Mouse (Mus musculus): ENCODE measurements around the gene Evpl. TPM values are rescaled to one million over a fixed set of nuclear protein-coding genes. Genes with fewer than 3 reads are reported as not detected.
A peak's percentile ranks its signal among the peaks of the same experiment; 100 is the strongest.

Gene Evpl
- polyA plus RNA-seq, 1 experiment from 2014 or later = 0.35 TPM

- WGBS = 23% methylated on average over 4 of the region's 4 CpGs
- no peak for ATAC-seq (ENCODE audit: low FRiP score)
- no peaks in the 10 kb centered on the region for H3K36me3 ChIP-seq
- H3K27ac ChIP-seq = no peak overlapping the region
- no peak overlapping the region for H3K4me2 ChIP-seq
- no peak overlapping the region for H3K4me3 ChIP-seq
- H3K27me3 ChIP-seq = peaks cover 48% of the 10 kb centered on the region
- H3K9ac ChIP-seq = no peak overlapping the region
- no peaks in the 10 kb centered on the region for H3K9me3 ChIP-seq
- H3K4me1 ChIP-seq (replicated peaks) = peaks cover 25% of the 10 kb centered on the region
Measured at GRCm38 (mm10) chr11:116219885-116220284, 18.0 kb downstream of the Evpl start.

GRCm38 (mm10) chr11:116218737-116219400 is 19.0 kb downstream of the Evpl start:
- peak; percentile 68 for ATAC-seq (ENCODE audit: low FRiP score)

GRCm38 (mm10) chr11:116218263-116218662 is 19.6 kb downstream of the Evpl start:
- 82% methylated on average over 2 of the region's 2 CpGs for WGBS
- Histone ChIP-seq H3K4me1 (replicated peaks) (peaks cover 25% of the 10 kb centered on the region), H3K27me3 (peaks cover 32% of the 10 kb centered on the region), H3K36me3 (no peaks in the 10 kb centered on the region), H3K9me3 (no peaks in the 10 kb centered on the region), H3K9ac (no peak overlapping the region), H3K27ac (peak overlapping the region; percentile 86), H3K4me3 (no peak overlapping the region), H3K4me2 (no peak overlapping the region)
- ATAC-seq (ENCODE audit: low FRiP score) = no peak

More at GRCm38 (mm10) chr11:116218737-116219400, 19.0 kb downstream of the Evpl start:
- Histone ChIP-seq H3K4me1 (replicated peaks) (peaks cover 25% of the 10 kb centered on the region), H3K4me3 (no peak overlapping the region), H3K36me3 (no peaks in the 10 kb centered on the region), H3K27me3 (peaks cover 38% of the 10 kb centered on the region), H3K9me3 (no peaks in the 10 kb centered on the region), H3K27ac (peak overlapping the region; percentile 86), H3K4me2 (no peak overlapping the region), H3K9ac (0 out of 2 replicates have a peak overlapping the region, but pooled peaks have one; percentile 36)
- 49% methylated on average over 7 of the region's 7 CpGs for WGBS

GRCm38 (mm10) chr11:116216549-116216948 is 21.3 kb downstream of the Evpl start:
- Histone ChIP-seq H3K9me3 (no peaks in the 10 kb centered on the region), H3K4me2 (no peak overlapping the region), H3K4me3 (no peak overlapping the region), H3K27me3 (peaks cover 15% of the 10 kb centered on the region), H3K36me3 (peaks cover 3% of the 10 kb centered on the region; the same call in 1 of the 2 replicates), H3K27ac (no peak overlapping the region), H3K4me1 (replicated peaks) (peaks cover 14% of the 10 kb centered on the region), H3K9ac (no peak overlapping the region)
- WGBS = 80% methylated on average over 11 of the region's 11 CpGs
- ATAC-seq (ENCODE audit: low FRiP score) = no peak

- Histone ChIP-seq H3K4me2 (no peak overlapping the region), H3K4me3 (no peak overlapping the region), H3K27me3 (peaks cover 9% of the 10 kb centered on the region), H3K9ac (no peak overlapping the region), H3K9me3 (no peaks in the 10 kb centered on the region), H3K36me3 (peaks cover 3% of the 10 kb centered on the region; the same call in 1 of the 2 replicates), H3K4me1 (replicated peaks) (peaks cover 14% of the 10 kb centered on the region), H3K27ac (no peak overlapping the region)
- no peak for ATAC-seq (ENCODE audit: low FRiP score)
- WGBS = 89% methylated on average over 6 of the region's 6 CpGs
Measured at GRCm38 (mm10) chr11:116215991-116216390, 21.9 kb downstream of the Evpl start.

- H3K4me2 ChIP-seq = no peak overlapping the region
Measured at GRCm38 (mm10) chr11:116215181-116215580, 22.7 kb downstream of the Evpl start.

GRCm38 (mm10) chr11:116213877-116214510 is 23.9 kb downstream of the Evpl start:
- Histone ChIP-seq H3K9ac (no peak overlapping the region), H3K27ac (no peak overlapping the region), H3K4me1 (replicated peaks) (peaks cover 7% of the 10 kb centered on the region; the same call in 1 of the 2 replicates), H3K4me2 (no peak overlapping the region), H3K27me3 (no peaks in the 10 kb centered on the region), H3K9me3 (no peaks in the 10 kb centered on the region), H3K4me3 (no peak overlapping the region), H3K36me3 (peaks cover 8% of the 10 kb centered on the region)
- 93% methylated on average over 13 of the region's 13 CpGs for WGBS
- no peak for ATAC-seq (ENCODE audit: low FRiP score)

More at GRCm38 (mm10) chr11:116215181-116215580, 22.7 kb downstream of the Evpl start:
- WGBS = 83% methylated on average over 7 of the region's 7 CpGs
- Histone ChIP-seq H3K9me3 (no peaks in the 10 kb centered on the region), H3K36me3 (peaks cover 3% of the 10 kb centered on the region; the same call in 1 of the 2 replicates), H3K9ac (no peak overlapping the region), H3K4me1 (replicated peaks) (peaks cover 14% of the 10 kb centered on the region), H3K27me3 (peaks cover 1% of the 10 kb centered on the region), H3K27ac (no peak overlapping the region), H3K4me3 (no peak overlapping the region)
- ATAC-seq (ENCODE audit: low FRiP score) = no peak

- H3K27ac ChIP-seq = no peak overlapping the region
- H3K9me3 ChIP-seq = no peaks in the 10 kb centered on the region
- ATAC-seq (ENCODE audit: low FRiP score) = no peak
- no peaks in the 10 kb centered on the region for H3K4me1 ChIP-seq (replicated peaks)
- H3K4me2 ChIP-seq = no peak overlapping the region
- H3K9ac ChIP-seq = no peak overlapping the region
- no peaks in the 10 kb centered on the region for H3K27me3 ChIP-seq
- peaks cover 10% of the 10 kb centered on the region for H3K36me3 ChIP-seq
- H3K4me3 ChIP-seq = no peak overlapping the region
- 97% methylated on average over 6 of the region's 6 CpGs for WGBS
Measured at GRCm38 (mm10) chr11:116212847-116213246, 25.0 kb downstream of the Evpl start.

- WGBS = 77% methylated on average over 5 of the region's 5 CpGs
- Histone ChIP-seq H3K4me1 (replicated peaks) (no peaks in the 10 kb centered on the region), H3K27ac (no peak overlapping the region), H3K9ac (no peak overlapping the region), H3K9me3 (no peaks in the 10 kb centered on the region), H3K36me3 (peaks cover 29% of the 10 kb centered on the region), H3K4me3 (no peak overlapping the region), H3K27me3 (no peaks in the 10 kb centered on the region), H3K4me2 (no peak overlapping the region)
- ATAC-seq (ENCODE audit: low FRiP score) = no peak
Measured at GRCm38 (mm10) chr11:116210696-116211095, 27.2 kb downstream of the Evpl start.

- Histone ChIP-seq H3K27ac (no peak overlapping the region), H3K4me1 (replicated peaks) (no peaks in the 10 kb centered on the region), H3K4me3 (no peak overlapping the region), H3K27me3 (no peaks in the 10 kb centered on the region), H3K9me3 (no peaks in the 10 kb centered on the region), H3K36me3 (peaks cover 39% of the 10 kb centered on the region), H3K9ac (no peak overlapping the region), H3K4me2 (no peak overlapping the region)
- 83% methylated on average over 8 of the region's 8 CpGs for WGBS
- ATAC-seq (ENCODE audit: low FRiP score) = no peak
Measured at GRCm38 (mm10) chr11:116209257-116209656, 28.6 kb downstream of the Evpl start.

GRCm38 (mm10) chr11:116208660-116209059 is 29.2 kb downstream of the Evpl start:
- Histone ChIP-seq H3K9ac (no peak overlapping the region), H3K9me3 (no peaks in the 10 kb centered on the region), H3K36me3 (peaks cover 39% of the 10 kb centered on the region), H3K27me3 (no peaks in the 10 kb centered on the region), H3K4me2 (no peak overlapping the region), H3K4me1 (replicated peaks) (no peaks in the 10 kb centered on the region), H3K4me3 (no peak overlapping the region), H3K27ac (no peak overlapping the region)
- WGBS = 94% methylated on average over 3 of the region's 3 CpGs
- no peak for ATAC-seq (ENCODE audit: low FRiP score)

GRCm38 (mm10) chr11:116206678-116207077 is 31.2 kb downstream of the Evpl start:
- ATAC-seq (ENCODE audit: low FRiP score) = no peak
- Histone ChIP-seq H3K36me3 (peaks cover 36% of the 10 kb centered on the region), H3K4me2 (no peak overlapping the region), H3K4me3 (no peak overlapping the region), H3K27ac (no peak overlapping the region), H3K4me1 (replicated peaks) (no peaks in the 10 kb centered on the region), H3K27me3 (no peaks in the 10 kb centered on the region), H3K9me3 (no peaks in the 10 kb centered on the region), H3K9ac (no peak overlapping the region)
- 81% methylated on average over 4 of the region's 4 CpGs for WGBS

- H3K4me2 ChIP-seq = no peak overlapping the region
- H3K4me3 ChIP-seq = no peak overlapping the region
- no peak overlapping the region for H3K9ac ChIP-seq
- peaks cover 30% of the 10 kb centered on the region for H3K36me3 ChIP-seq
- no peak overlapping the region for H3K27ac ChIP-seq
- ATAC-seq (ENCODE audit: low FRiP score) = no peak
- no peaks in the 10 kb centered on the region for H3K9me3 ChIP-seq
- H3K27me3 ChIP-seq = no peaks in the 10 kb centered on the region
- peaks cover 6% of the 10 kb centered on the region for H3K4me1 ChIP-seq (replicated peaks)
- 92% methylated on average over 3 of the region's 3 CpGs for WGBS
Measured at GRCm38 (mm10) chr11:116203150-116203549, 34.7 kb downstream of the Evpl start.
